Mouse (Mus musculus) erythroblast, embryonic 14.5 days (primary cell): ENCODE data around the gene Mapk8. TPM values are rescaled to one million over a fixed set of nuclear protein-coding genes. Genes with fewer than 3 reads are reported as not detected.

Experiments
- H3K27me3 ChIP-seq: 2 replicates; pipeline ENCODE4 v1.6.1; 2012; ENCODE audit warnings: inconsistent platforms; ENCODE audit not compliant: control insufficient read depth
- H3K36me3 ChIP-seq: 2 replicates; pipeline ENCODE4 v1.6.1; 2012; ENCODE audit warnings: mild to moderate bottlenecking, inconsistent platforms; ENCODE audit not compliant: control insufficient read depth
- H3K4me1 ChIP-seq: 2 replicates; pipeline ENCODE4 v1.6.1; 2012; ENCODE audit warnings: inconsistent platforms; ENCODE audit not compliant: control insufficient read depth
- H3K4me3 ChIP-seq: replicated peaks from 2 replicates; pipeline ENCODE3; 2012; ENCODE audit warnings: moderate library complexity, mild to moderate bottlenecking, inconsistent platforms
- H3K9me3 ChIP-seq: 2 replicates; pipeline ENCODE4 v1.6.1; 2012; ENCODE audit warnings: low read length, inconsistent platforms, mixed read lengths; ENCODE audit not compliant: control insufficient read depth
- GATA1 ChIP-seq: IDR thresholded peaks from 2 replicates; pipeline ENCODE4 v1.6.1; 2012; ENCODE audit warnings: low read length, inconsistent platforms, mixed read lengths
- TAL1 ChIP-seq: IDR thresholded peaks from 3 replicates; pipeline ENCODE4 v1.6.1; 2012; ENCODE audit warnings: low read length, inconsistent platforms, mixed read lengths
- polyA plus RNA-seq: library from polyadenylated mRNA; stranded (reverse); fragments of >175 nt; gene quantifications from 2 replicates; pipeline ENCODE4 v1.2.3, GENCODE M21; 2012

The Mapk8 gene
- polyA plus RNA-seq, 1 experiment = 0.14 TPM

GRCm38 (mm10) chr14:33358891-33359290, 88.1 kb downstream of the Mapk8 start:
- TF ChIP-seq GATA1 = no peak
- TF ChIP-seq TAL1 = no peak
- no peak overlapping the region for H3K4me3 ChIP-seq
- no peaks in the 10 kb centered on the region for H3K9me3 ChIP-seq
- no peaks in the 10 kb centered on the region for H3K4me1 ChIP-seq
- no peaks in the 10 kb centered on the region for H3K27me3 ChIP-seq
- no peaks in the 10 kb centered on the region for H3K36me3 ChIP-seq

- no peaks in the 10 kb centered on the region for H3K4me1 ChIP-seq
- H3K4me3 ChIP-seq = no peak overlapping the region
Measured at GRCm38 (mm10) chr14:33357600-33358368, 89.2 kb downstream of the Mapk8 start.

DNA sequence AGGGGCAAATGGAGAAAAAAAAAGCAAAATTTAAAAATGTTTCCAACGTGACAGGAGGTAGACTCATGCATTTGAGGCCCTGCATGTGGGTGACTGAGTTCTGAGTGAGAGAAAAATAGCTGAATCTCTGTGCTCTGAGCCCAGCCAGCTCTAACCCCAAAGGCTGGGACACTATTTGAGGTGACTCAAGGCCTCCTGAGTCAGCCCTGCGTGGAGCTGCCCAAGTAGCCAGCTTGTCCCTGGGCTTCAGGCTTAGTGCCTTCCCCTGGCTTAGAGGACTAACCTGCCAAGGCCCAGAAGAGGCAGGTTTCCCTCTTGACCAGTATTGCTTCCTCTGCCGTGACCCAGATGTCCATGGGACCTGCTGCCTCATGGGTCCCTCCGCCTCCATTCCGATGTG, 91.7 kb downstream of the Mapk8 start:
- Histone ChIP-seq H3K4me3 (no peak overlapping the region), H3K36me3 (no peaks in the 10 kb centered on the region), H3K27me3 (peaks cover 26% of the 10 kb centered on the region), H3K4me1 (no peaks in the 10 kb centered on the region), H3K9me3 (no peaks in the 10 kb centered on the region)
- TF ChIP-seq TAL1 (no peak), GATA1 (no peak)

More at GRCm38 (mm10) chr14:33357600-33358368, 89.2 kb downstream of the Mapk8 start:
- Histone ChIP-seq H3K9me3 (no peaks in the 10 kb centered on the region), H3K36me3 (no peaks in the 10 kb centered on the region), H3K27me3 (peaks cover under 1% of the 10 kb centered on the region)
- TF ChIP-seq TAL1 (no peak), GATA1 (no peak)

GRCm38 (mm10) chr14:33352890-33353289, 94.1 kb downstream of the Mapk8 start:
- H3K4me3 ChIP-seq = no peak overlapping the region

GRCm38 (mm10) chr14:33351984-33352722, 94.8 kb downstream of the Mapk8 start:
- H3K9me3 ChIP-seq = no peaks in the 10 kb centered on the region
- H3K4me1 ChIP-seq = no peaks in the 10 kb centered on the region
- H3K27me3 ChIP-seq = peaks cover 34% of the 10 kb centered on the region
- no peak overlapping the region for H3K4me3 ChIP-seq
- TF ChIP-seq TAL1 (no peak), GATA1 (no peak)
- no peaks in the 10 kb centered on the region for H3K36me3 ChIP-seq

More at GRCm38 (mm10) chr14:33352890-33353289, 94.1 kb downstream of the Mapk8 start:
- Histone ChIP-seq H3K4me1 (no peaks in the 10 kb centered on the region), H3K9me3 (no peaks in the 10 kb centered on the region), H3K36me3 (no peaks in the 10 kb centered on the region), H3K27me3 (peaks cover 34% of the 10 kb centered on the region)
- TF ChIP-seq GATA1 = no peak
- no peak for TF ChIP-seq TAL1

- peaks cover 34% of the 10 kb centered on the region for H3K27me3 ChIP-seq
- TF ChIP-seq TAL1 (no peak), GATA1 (no peak)
- no peaks in the 10 kb centered on the region for H3K4me1 ChIP-seq
- no peaks in the 10 kb centered on the region for H3K9me3 ChIP-seq
- H3K4me3 ChIP-seq = no peak overlapping the region
- no peaks in the 10 kb centered on the region for H3K36me3 ChIP-seq
Measured at GRCm38 (mm10) chr14:33351019-33351418, 95.9 kb downstream of the Mapk8 start.

- no peaks in the 10 kb centered on the region for H3K36me3 ChIP-seq
- H3K4me1 ChIP-seq = no peaks in the 10 kb centered on the region
- no peaks in the 10 kb centered on the region for H3K9me3 ChIP-seq
- H3K4me3 ChIP-seq = no peak overlapping the region
- H3K27me3 ChIP-seq = peaks cover 34% of the 10 kb centered on the region
- TF ChIP-seq TAL1 (no peak), GATA1 (no peak)
Measured at GRCm38 (mm10) chr14:33348146-33348545, 98.8 kb downstream of the Mapk8 start.

GRCm38 (mm10) chr14:33347738-33348137, 99.2 kb downstream of the Mapk8 start:
- Histone ChIP-seq H3K27me3 (peaks cover 33% of the 10 kb centered on the region), H3K4me1 (no peaks in the 10 kb centered on the region), H3K4me3 (no peak overlapping the region), H3K36me3 (no peaks in the 10 kb centered on the region), H3K9me3 (no peaks in the 10 kb centered on the region)
- TF ChIP-seq TAL1 = no peak
- no peak for TF ChIP-seq GATA1

GRCm38 (mm10) chr14:33346546-33346945, 100.4 kb downstream of the Mapk8 start:
- peaks cover 21% of the 10 kb centered on the region for H3K27me3 ChIP-seq
- no peak for TF ChIP-seq GATA1
- no peaks in the 10 kb centered on the region for H3K9me3 ChIP-seq
- no peak overlapping the region for H3K4me3 ChIP-seq
- no peaks in the 10 kb centered on the region for H3K4me1 ChIP-seq
- no peaks in the 10 kb centered on the region for H3K36me3 ChIP-seq
